Mouse (Mus musculus): ENCODE data around the gene Syt14. TPM values are rescaled to one million over a fixed set of nuclear protein-coding genes. Genes with fewer than 3 reads are reported as not detected.

Gene Syt14
- total and polyA plus RNA-seq, 3 experiments, result not detected

DNA sequence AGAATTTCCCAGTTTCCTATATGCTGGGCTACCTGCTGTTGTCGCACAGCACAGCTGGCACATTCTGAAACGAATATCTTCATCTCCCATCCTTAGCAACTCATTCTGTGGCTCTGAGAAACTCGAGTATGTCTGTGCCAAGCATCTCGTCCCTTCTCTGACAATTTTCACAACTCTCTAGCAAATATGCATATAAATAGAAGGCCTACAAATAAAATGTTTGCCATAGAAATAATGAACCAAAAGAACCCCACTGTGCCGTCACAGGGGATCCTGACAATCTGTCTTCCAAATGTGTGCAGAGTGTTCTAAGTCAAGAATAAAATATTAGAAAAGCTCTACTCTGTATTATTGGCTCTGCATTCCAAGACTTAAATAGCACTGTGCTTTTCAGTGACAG lies 24.0 kb upstream of the Syt14 start:
- TF ChIP-seq POLR2A (IDR thresholded peaks at IDR 0.05; ENCODE audit: low read depth, low read length) (no peak), MAFK (IDR thresholded peaks at IDR 0.05; ENCODE audit: insufficient replicate concordance, low read length) (no peak), CHD2 (IDR thresholded peaks at IDR 0.05; ENCODE audit: low read length) (no peak), USF2 (conservative IDR thresholded peaks at IDR 0.05; ENCODE audit: low read depth, low read length) (no peak)

DNA sequence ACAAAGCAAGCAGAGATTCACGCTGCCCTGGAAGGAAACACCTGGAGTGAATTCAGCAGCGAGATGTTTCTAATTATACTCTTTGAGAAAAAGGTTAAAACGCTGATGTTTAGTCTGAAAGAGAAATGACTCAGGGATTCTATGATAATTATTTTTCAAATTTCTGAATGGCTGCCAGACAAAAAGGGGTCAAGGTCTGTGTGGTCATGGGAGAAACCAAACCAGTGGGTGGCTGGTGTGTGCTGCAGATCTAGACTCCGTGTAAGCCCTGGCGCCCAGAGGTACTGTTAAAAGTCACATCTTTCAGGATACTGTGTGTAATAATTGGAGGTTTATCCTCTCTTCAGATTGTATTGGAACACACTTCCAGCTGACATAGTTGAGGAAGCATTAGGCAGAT lies 18.8 kb upstream of the Syt14 start:
- in situ Hi-C loops (cut with MboI; ENCODE audit: low pct_ligation_motif_present, low pct_unique_long_range_greater_than_20kb, low sequenced_read_pairs) (no loop called here), dilution Hi-C loops (cut with MboI; ENCODE audit: extremely low pct_ligation_motif_present, extremely low pct_unique_long_range_greater_than_20kb, low sequenced_read_pairs) (no loop called here)
- TF ChIP-seq SIN3A (IDR thresholded peaks at IDR 0.05; ENCODE audit: low read length) (no peak), HCFC1 (IDR thresholded peaks at IDR 0.05; ENCODE audit: low read depth, low read length) (no peak), TBP (conservative IDR thresholded peaks at IDR 0.05; ENCODE audit: low read depth, low read length) (no peak), BHLHE40 (IDR thresholded peaks at IDR 0.05; ENCODE audit: low read depth, low read length) (no peak), MAX (IDR thresholded peaks at IDR 0.05; ENCODE audit: low read length) (no peak), EP300 (IDR thresholded peaks at IDR 0.05; ENCODE audit: low read length) (no peak), IRF4 (IDR thresholded peaks at IDR 0.05; ENCODE audit: low read depth, low read length) (no peak), TCF12 (IDR thresholded peaks at IDR 0.05; ENCODE audit: low read depth, low read length) (no peak), MAZ (IDR thresholded peaks at IDR 0.05; ENCODE audit: low read depth, low read length) (no peak), ZKSCAN1 (IDR thresholded peaks at IDR 0.05; ENCODE audit: borderline replicate concordance, low read depth, low read length) (no peak), MXI1 (IDR thresholded peaks at IDR 0.05; ENCODE audit: low read depth, low read length) (no peak), MAFK (IDR thresholded peaks at IDR 0.05; ENCODE audit: insufficient replicate concordance, low read length) (no peak), ZC3H11A (IDR thresholded peaks at IDR 0.05; ENCODE audit: low read depth, low read length) (no peak), POLR2A (IDR thresholded peaks at IDR 0.05; ENCODE audit: low read depth, low read length) (no peak), E2F4 (IDR thresholded peaks at IDR 0.05; ENCODE audit: insufficient replicate concordance, low read depth, low read length) (no peak), CHD1 (IDR thresholded peaks at IDR 0.05; ENCODE audit: low read depth, low read length) (no peak)
- H3K4me1 ChIP-seq (ENCODE audit: control insufficient read depth in 1 of 2, insufficient read depth in 2 of 2), result peaks cover 0 to 4% of the 10 kb centered on the region in 2 experiments; a peak in 1 of 4 replicates
- no peak overlapping the region for H3K27ac ChIP-seq (ENCODE audit: insufficient read depth, low read depth)
- no peak overlapping the region for H3K4me3 ChIP-seq (replicated peaks in 1 of 3; ENCODE audit: low read depth in 2 of 3, low read length in 2 of 3, poor library complexity in 1 of 3)
- H3K4me2 ChIP-seq (ENCODE audit: insufficient read depth, low read depth, poor library complexity, severe bottlenecking), result no peak overlapping the region
- H3K9ac ChIP-seq (ENCODE audit: insufficient read depth, low read depth), result no peak overlapping the region
- DNase-seq (ENCODE audit: extremely low read depth), result no peak
- no peaks in the 10 kb centered on the region for H3K9me3 ChIP-seq (replicated peaks; ENCODE audit: low read length)
- H3K79me2 ChIP-seq (replicated peaks; ENCODE audit: control insufficient read depth, extremely low read depth, insufficient read depth, poor library complexity, severe bottlenecking), result no peaks in the 10 kb centered on the region
- no peaks in the 10 kb centered on the region for H3K36me3 ChIP-seq (replicated peaks in 1 of 2; ENCODE audit: control insufficient read depth in 1 of 2, insufficient read depth in 1 of 2, low read length in 1 of 2)
- H3K27me3 ChIP-seq (replicated peaks), result peaks cover 3% of the 10 kb centered on the region

More for the DNA sequence above, 24.0 kb upstream of the Syt14 start:
- no peaks in the 10 kb centered on the region for H3K79me2 ChIP-seq (replicated peaks; ENCODE audit: control insufficient read depth, extremely low read depth, insufficient read depth, poor library complexity, severe bottlenecking)
- H3K4me2 ChIP-seq (ENCODE audit: insufficient read depth, low read depth, poor library complexity, severe bottlenecking), result no peak overlapping the region
- H3K4me1 ChIP-seq (ENCODE audit: control insufficient read depth in 1 of 2, insufficient read depth in 2 of 2), result no peaks in the 10 kb centered on the region
- in situ Hi-C loops (cut with MboI; ENCODE audit: low pct_ligation_motif_present, low pct_unique_long_range_greater_than_20kb, low sequenced_read_pairs), result no loop called here
- no peaks in the 10 kb centered on the region for H3K9me3 ChIP-seq (replicated peaks; ENCODE audit: low read length)
- DNase-seq (ENCODE audit: extremely low read depth), result no peak
- H3K27me3 ChIP-seq (replicated peaks), result peaks cover 5% of the 10 kb centered on the region
- dilution Hi-C loops (cut with MboI; ENCODE audit: extremely low pct_ligation_motif_present, extremely low pct_unique_long_range_greater_than_20kb, low sequenced_read_pairs), result no loop called here
- no peak overlapping the region for H3K4me3 ChIP-seq (replicated peaks in 1 of 3; ENCODE audit: low read depth in 2 of 3, low read length in 2 of 3, poor library complexity in 1 of 3)
- H3K36me3 ChIP-seq (replicated peaks in 1 of 2; ENCODE audit: control insufficient read depth in 1 of 2, insufficient read depth in 1 of 2, low read length in 1 of 2), result no peaks in the 10 kb centered on the region
- H3K9ac ChIP-seq (ENCODE audit: insufficient read depth, low read depth), result no peak overlapping the region
- no peak overlapping the region for H3K27ac ChIP-seq (ENCODE audit: insufficient read depth, low read depth)
